Mouse (Mus musculus): ENCODE measurements at regions not wholly inside any gene's neighbourhood (a gene's known extent, or its start where the extent isn't known, plus 50 kb on each side); places are given as distances from the start of the nearest gene placed in this dataset.

DNA sequence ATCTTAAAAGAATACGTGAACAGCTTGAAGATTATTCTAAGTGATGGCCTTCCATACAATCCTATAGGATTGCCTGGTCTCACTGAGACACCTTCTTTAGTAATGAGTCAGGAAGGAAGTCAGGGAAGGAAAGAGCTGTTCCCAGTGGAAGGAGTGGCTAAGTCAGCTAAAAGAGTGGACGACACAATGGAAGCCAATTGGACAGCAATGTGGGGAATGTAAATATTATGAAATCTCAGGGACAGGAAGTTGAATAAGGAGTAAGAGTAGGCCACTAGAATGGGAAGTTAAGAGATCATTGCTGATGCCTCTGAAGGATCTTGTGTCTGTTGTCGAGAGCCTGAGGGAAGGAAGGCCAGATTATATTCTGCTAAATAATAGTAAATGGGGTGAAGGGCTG lies 258.9 kb downstream of the Btg1 start:
- 74% methylated on average over 3 of the region's 3 CpGs for WGBS
- Histone ChIP-seq H3K36me3 (ENCODE audit: control insufficient read depth, insufficient read depth, low read length) (no peaks in the 10 kb centered on the region), H3K27me3 (ENCODE audit: control insufficient read depth, insufficient read depth, low read length) (no peaks in the 10 kb centered on the region), H3K27ac (ENCODE audit: insufficient read depth, low read length) (no peak overlapping the region), H3K4me1 (ENCODE audit: control insufficient read depth, insufficient read depth, insufficient read length) (peaks cover 2% of the 10 kb centered on the region; the same call in 1 of the 2 replicates), H3K4me3 (ENCODE audit: extremely low read depth, insufficient read depth, insufficient read length) (no peak overlapping the region)
- no peak for DNase-seq (ENCODE audit: low read depth in 1 of 2, low spot score in 2 of 2)
- no peak for TF ChIP-seq CTCF (IDR thresholded peaks at IDR 0.05; ENCODE audit: extremely low read depth, insufficient read depth, insufficient read length, insufficient replicate concordance)
- no peak for TF ChIP-seq POLR2A (IDR thresholded peaks at IDR 0.05; ENCODE audit: low read depth, low read length)

DNA sequence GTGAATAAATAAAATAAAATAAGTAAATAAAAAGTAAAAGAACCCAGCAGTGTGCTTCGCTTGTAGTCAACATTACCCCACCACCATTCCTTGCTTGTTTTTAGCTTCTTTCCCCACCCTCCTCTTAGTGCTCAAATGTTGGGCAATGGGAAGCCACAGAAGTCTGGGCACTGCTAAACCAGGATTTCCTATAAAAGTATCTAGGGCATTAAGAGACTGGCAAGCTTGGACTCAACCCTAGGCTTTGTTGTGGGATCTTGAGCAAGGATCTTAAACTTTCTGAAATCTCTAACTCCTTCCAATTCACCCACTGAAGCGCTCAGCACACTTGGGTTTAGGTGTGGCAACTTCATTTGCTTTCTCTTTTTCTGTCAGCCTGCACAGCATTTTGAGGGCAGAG lies 262.6 kb downstream of the Btg1 start:
- no peak overlapping the region for H3K27ac ChIP-seq (ENCODE audit: insufficient read depth, low read length)
- 94% methylated on average over 2 of the region's 2 CpGs for WGBS

DNA sequence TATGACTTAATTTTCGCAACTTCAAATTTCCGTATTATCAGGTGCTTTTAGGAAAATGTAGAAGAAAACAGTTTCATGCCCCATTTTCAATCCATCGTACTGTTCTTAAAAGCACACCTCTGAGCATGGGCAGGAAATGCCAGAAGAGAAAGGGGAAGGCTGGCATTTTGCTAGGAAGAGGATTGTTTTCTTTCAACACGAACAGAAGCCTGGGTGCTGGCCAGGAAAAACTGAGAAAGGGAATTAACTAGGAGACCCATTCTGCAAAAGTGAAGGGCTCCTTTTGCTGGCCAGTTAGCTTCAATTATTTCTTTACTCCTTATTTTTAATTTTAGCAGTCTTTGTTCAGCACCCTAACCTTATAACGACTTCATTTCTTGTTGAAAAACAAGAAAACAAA lies 264.0 kb downstream of the Btg1 start:
- no peak for TF ChIP-seq POLR2A (IDR thresholded peaks at IDR 0.05; ENCODE audit: low read depth, low read length)
- TF ChIP-seq CTCF (IDR thresholded peaks at IDR 0.05; ENCODE audit: extremely low read depth, insufficient read depth, insufficient read length, insufficient replicate concordance) = no peak
- Histone ChIP-seq H3K27me3 (ENCODE audit: control insufficient read depth, insufficient read depth, low read length) (no peaks in the 10 kb centered on the region), H3K36me3 (ENCODE audit: control insufficient read depth, insufficient read depth, low read length) (no peaks in the 10 kb centered on the region), H3K4me3 (ENCODE audit: extremely low read depth, insufficient read depth, insufficient read length) (no peak overlapping the region), H3K27ac (ENCODE audit: insufficient read depth, low read length) (no peak overlapping the region), H3K4me1 (ENCODE audit: control insufficient read depth, insufficient read depth, insufficient read length) (no peaks in the 10 kb centered on the region)
- 75% methylated on average over 5 of the region's 5 CpGs for WGBS
- DNase-seq (ENCODE audit: low read depth in 1 of 2, low spot score in 2 of 2) = no peak

More for the DNA sequence above, 262.6 kb downstream of the Btg1 start:
- DNase-seq (ENCODE audit: low read depth in 1 of 2, low spot score in 2 of 2) = no peak
- Histone ChIP-seq H3K36me3 (ENCODE audit: control insufficient read depth, insufficient read depth, low read length) (no peaks in the 10 kb centered on the region), H3K4me3 (ENCODE audit: extremely low read depth, insufficient read depth, insufficient read length) (no peak overlapping the region), H3K27me3 (ENCODE audit: control insufficient read depth, insufficient read depth, low read length) (no peaks in the 10 kb centered on the region), H3K4me1 (ENCODE audit: control insufficient read depth, insufficient read depth, insufficient read length) (no peaks in the 10 kb centered on the region)
- TF ChIP-seq CTCF (IDR thresholded peaks at IDR 0.05; ENCODE audit: extremely low read depth, insufficient read depth, insufficient read length, insufficient replicate concordance) (no peak), POLR2A (IDR thresholded peaks at IDR 0.05; ENCODE audit: low read depth, low read length) (no peak)

DNA sequence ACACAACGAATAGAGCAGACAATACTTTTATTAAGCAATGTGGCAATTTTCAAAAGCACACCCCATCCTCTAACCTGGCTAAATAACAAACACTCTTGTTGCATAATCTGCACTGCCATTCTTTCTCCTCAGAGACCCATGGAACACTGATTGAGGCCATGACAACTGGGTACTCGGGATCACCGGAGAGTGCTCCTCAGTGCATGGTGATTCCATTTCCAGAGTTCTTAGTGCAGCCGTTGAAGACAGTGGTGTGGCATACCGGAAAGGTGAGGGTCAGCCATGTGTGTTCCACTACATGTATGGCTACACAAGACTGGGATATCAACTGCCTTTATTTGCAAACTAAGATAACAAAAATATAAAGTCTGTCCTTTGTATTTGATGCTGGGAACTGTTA lies 264.4 kb downstream of the Btg1 start:
- WGBS = 91% methylated on average over 5 of the region's 5 CpGs
- Histone ChIP-seq H3K4me3 (ENCODE audit: extremely low read depth, insufficient read depth, insufficient read length) (no peak overlapping the region), H3K36me3 (ENCODE audit: control insufficient read depth, insufficient read depth, low read length) (no peaks in the 10 kb centered on the region), H3K27me3 (ENCODE audit: control insufficient read depth, insufficient read depth, low read length) (no peaks in the 10 kb centered on the region), H3K4me1 (ENCODE audit: control insufficient read depth, insufficient read depth, insufficient read length) (no peaks in the 10 kb centered on the region), H3K27ac (ENCODE audit: insufficient read depth, low read length) (no peak overlapping the region)
- TF ChIP-seq CTCF (IDR thresholded peaks at IDR 0.05; ENCODE audit: extremely low read depth, insufficient read depth, insufficient read length, insufficient replicate concordance) (no peak), POLR2A (IDR thresholded peaks at IDR 0.05; ENCODE audit: low read depth, low read length) (no peak)
- DNase-seq (ENCODE audit: low read depth in 1 of 2, low spot score in 2 of 2) = no peak

DNA sequence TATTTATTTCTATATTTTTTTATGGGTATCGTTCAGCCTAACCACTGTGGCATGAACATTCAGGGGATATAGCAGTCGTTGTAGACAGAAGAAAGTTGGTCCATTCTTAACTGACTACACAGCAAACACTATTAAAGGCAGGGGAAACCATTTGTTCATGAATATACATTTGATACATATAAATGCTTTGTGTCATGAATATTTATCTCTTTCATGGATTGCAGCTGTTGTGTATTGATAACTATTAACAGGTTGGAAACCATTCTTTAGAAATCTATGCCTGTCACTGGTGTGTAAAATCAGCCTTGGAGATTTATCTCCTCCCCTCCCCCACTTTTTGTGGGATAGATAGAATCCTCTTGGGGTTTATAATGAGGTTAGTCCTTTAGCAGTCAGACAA lies 264.9 kb downstream of the Btg1 start:
- no peaks in the 10 kb centered on the region for H3K4me1 ChIP-seq (ENCODE audit: control insufficient read depth, insufficient read depth, insufficient read length)
- 79% methylated on average over 2 of the region's 2 CpGs for WGBS

DNA sequence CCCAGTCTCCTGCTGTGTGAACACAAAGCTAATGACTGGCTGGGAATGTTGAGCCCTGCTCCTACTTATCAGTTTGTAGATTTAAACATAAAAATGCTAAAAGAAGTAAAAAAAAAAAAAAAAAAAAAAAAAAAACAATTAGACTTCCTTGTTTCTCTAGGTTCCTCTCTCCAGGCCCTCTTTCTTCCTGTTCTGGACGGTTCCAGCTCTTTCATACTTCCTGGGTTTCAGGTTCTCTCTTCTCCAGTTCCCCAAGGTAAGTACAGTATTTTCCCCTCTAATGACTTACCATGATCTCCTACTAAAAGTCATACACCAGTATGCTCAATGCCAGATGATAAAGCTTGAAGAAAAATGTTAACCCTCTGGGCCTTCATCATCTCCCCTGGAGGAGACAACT lies 284.3 kb downstream of the Btg1 start:
- H3K36me3 ChIP-seq (ENCODE audit: control insufficient read depth, insufficient read depth, low read length) = no peaks in the 10 kb centered on the region
- no peak overlapping the region for H3K4me3 ChIP-seq (ENCODE audit: extremely low read depth, insufficient read depth, insufficient read length)
- no peaks in the 10 kb centered on the region for H3K27me3 ChIP-seq (ENCODE audit: control insufficient read depth, insufficient read depth, low read length)
- TF ChIP-seq POLR2A (IDR thresholded peaks at IDR 0.05; ENCODE audit: low read depth, low read length) = no peak
- TF ChIP-seq CTCF (IDR thresholded peaks at IDR 0.05; ENCODE audit: extremely low read depth, insufficient read depth, insufficient read length, insufficient replicate concordance) = no peak
- WGBS = 29% methylated on average over 1 of the region's 1 CpGs
- H3K27ac ChIP-seq (ENCODE audit: insufficient read depth, low read length) = no peak overlapping the region
- DNase-seq (ENCODE audit: low read depth in 1 of 2, low spot score in 2 of 2) = no peak
- no peaks in the 10 kb centered on the region for H3K4me1 ChIP-seq (ENCODE audit: control insufficient read depth, insufficient read depth, insufficient read length)

More for the DNA sequence above, 264.9 kb downstream of the Btg1 start:
- H3K4me3 ChIP-seq (ENCODE audit: extremely low read depth, insufficient read depth, insufficient read length) = no peak overlapping the region
- no peaks in the 10 kb centered on the region for H3K36me3 ChIP-seq (ENCODE audit: control insufficient read depth, insufficient read depth, low read length)
- no peak for DNase-seq (ENCODE audit: low read depth in 1 of 2, low spot score in 2 of 2)
- no peak for TF ChIP-seq POLR2A (IDR thresholded peaks at IDR 0.05; ENCODE audit: low read depth, low read length)
- no peak for TF ChIP-seq CTCF (IDR thresholded peaks at IDR 0.05; ENCODE audit: extremely low read depth, insufficient read depth, insufficient read length, insufficient replicate concordance)
- H3K27ac ChIP-seq (ENCODE audit: insufficient read depth, low read length) = no peak overlapping the region
- H3K27me3 ChIP-seq (ENCODE audit: control insufficient read depth, insufficient read depth, low read length) = no peaks in the 10 kb centered on the region

DNA sequence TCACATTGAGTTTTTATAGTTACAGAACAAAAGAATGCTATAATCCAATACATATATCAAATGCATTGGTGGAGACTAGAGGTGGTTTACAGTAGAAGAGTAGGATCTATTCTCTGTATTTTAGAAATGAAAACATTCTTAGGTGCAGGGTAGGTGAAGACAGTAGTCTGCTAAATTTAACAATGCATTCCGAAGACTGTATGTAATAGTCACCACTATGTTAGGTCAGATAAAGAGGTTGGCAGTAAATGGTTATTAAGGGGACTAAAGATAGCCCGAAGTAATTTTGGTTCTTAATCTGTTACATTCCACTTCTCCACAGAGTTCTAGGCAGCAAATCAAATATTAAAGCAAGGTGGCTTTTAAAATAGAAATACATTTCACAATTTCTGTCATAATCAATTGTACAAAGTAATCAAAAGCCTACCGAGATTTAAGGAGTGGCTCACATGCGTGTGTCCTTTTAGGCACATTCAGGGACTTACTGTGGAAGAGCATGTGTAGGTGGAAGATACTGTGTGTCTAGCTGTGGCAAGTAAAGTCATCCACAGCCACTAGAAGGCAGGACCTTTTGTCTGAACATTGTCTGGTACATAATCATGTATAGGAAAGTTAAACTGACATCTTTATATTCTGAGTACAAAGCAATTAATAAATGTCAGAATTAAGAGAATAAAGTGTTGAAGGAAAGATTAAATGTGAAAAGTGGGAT lies 288.4 kb downstream of the Btg1 start:
- WGBS = 90% methylated on average over 4 of the region's 4 CpGs
- TF ChIP-seq CTCF (IDR thresholded peaks at IDR 0.05; ENCODE audit: extremely low read depth, insufficient read depth, insufficient read length, insufficient replicate concordance) (no peak), POLR2A (IDR thresholded peaks at IDR 0.05; ENCODE audit: low read depth, low read length) (no peak)
- no peak for DNase-seq (ENCODE audit: low read depth in 1 of 2, low spot score in 2 of 2)
- Histone ChIP-seq H3K27me3 (ENCODE audit: control insufficient read depth, insufficient read depth, low read length) (no peaks in the 10 kb centered on the region), H3K36me3 (ENCODE audit: control insufficient read depth, insufficient read depth, low read length) (no peaks in the 10 kb centered on the region), H3K4me3 (ENCODE audit: extremely low read depth, insufficient read depth, insufficient read length) (no peak overlapping the region), H3K27ac (ENCODE audit: insufficient read depth, low read length) (no peak overlapping the region), H3K4me1 (ENCODE audit: control insufficient read depth, insufficient read depth, insufficient read length) (no peaks in the 10 kb centered on the region)
